Mouse (Mus musculus): ENCODE results near the gene Ephx1.
"Not testable (repeated sequence)": the region's sequence is repeated elsewhere in the genome, so short reads cannot be mapped to it uniquely, and the experiment has no call there.

Ephx1 gene

GRCm38 (mm10) chr1:180967261-180967660, 53.4 kb downstream of the Ephx1 start:
- DNase-seq = no peak

DNA sequence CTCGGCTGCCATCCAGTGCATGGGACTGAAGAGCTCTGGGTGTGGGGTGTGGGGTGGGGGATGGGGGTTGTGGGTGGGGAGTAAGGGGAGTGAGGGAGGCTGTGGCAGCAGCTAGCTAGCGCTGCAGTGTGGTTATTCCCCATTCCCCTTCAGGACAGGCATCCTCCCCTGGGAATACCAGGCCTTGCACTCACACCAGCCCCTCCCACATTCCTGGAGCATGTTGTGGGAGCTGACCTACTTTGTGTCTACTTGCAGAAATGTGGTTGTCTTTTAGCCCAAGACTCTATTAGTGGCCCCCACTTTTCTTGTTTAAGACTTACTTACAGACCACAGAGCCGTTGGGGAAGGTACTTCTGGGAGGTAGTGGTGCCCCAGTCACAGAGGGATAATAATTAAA, 54.2 kb downstream of the Ephx1 start:
- no peak for DNase-seq

- DNase-seq = no peak
Measured at GRCm38 (mm10) chr1:180965786-180966185, 54.9 kb downstream of the Ephx1 start.

DNA sequence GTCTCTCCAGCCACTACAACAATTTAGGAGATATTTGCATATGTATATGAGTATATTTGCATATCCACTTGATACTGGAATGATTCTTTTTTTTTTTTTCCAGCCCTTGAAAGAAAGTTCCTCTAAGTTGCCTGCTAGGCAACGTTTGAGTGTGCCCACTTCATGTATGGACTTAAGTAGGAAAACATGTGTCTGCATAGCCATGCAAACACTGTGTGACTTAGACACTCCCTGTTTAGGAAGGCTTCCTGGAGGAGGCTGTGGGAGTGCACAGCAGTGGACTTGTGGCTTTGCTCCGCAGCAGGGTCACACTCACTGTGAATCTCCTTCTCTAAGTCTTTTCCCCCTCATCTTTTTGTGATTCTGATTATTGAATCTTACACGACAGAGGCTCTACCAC, 61.9 kb downstream of the Ephx1 start:
- DNase-seq = no peak

- no peak for DNase-seq
Measured at GRCm38 (mm10) chr1:180957989-180958388, 62.7 kb downstream of the Ephx1 start.

- DNase-seq = no peak
Measured at GRCm38 (mm10) chr1:180956973-180957381, 63.7 kb downstream of the Ephx1 start.

GRCm38 (mm10) chr1:180956401-180956800, 64.3 kb downstream of the Ephx1 start:
- no peak for DNase-seq

GRCm38 (mm10) chr1:180952808-180953207, 67.9 kb downstream of the Ephx1 start:
- DNase-seq = no peak

GRCm38 (mm10) chr1:180952085-180952746, 68.5 kb downstream of the Ephx1 start:
- no peak for DNase-seq

- DNase-seq = no peak
Measured at GRCm38 (mm10) chr1:180946448-180946847, 74.3 kb downstream of the Ephx1 start.

DNA sequence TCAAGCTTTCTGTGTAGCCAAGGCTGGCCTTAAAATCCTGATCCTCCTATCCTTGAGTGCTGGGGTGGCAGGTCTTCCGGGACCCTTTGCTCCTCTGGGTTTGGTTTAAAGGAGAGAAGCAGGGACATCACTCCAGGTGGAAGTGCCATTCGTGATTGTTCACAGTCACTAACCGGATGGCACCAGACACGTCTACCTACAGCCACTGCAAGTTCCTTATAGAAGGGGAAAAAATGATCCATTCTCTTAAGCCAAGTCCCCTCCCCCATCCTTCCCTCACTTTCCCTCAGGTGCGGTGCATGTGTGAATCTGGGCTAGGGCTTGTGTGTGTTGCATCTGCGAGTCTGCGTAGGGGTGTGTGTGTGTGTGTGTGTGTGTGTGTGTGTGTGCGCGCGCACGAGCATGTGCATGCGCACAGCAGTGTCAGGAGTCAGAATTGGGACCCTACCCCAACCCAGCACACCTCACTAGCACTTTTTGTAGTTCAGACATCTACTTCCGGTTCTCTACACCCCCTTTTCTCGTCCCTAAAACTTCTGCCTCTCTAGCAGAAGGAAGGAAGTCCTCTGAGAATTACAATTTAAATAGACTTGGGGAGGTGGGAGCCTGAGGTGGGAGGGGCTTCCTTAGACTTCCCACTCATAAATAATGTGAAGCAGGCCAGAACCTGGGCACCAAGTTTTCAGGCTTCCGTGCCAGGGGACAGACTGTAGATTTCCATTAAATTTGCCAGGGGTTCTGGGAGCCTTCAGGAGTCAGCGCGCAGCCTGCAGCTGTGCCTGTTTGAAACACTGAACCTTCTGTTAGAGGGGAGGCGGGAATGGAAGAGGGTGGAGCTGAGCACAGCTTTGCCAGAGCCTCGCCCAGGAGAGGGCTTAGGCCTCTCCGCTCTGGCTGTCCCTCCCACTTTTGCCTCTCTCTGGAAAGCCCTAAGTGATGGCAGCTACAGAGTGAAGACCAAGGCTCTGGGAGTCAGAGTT, 75.4 kb downstream of the Ephx1 start:
- DNase-seq = peak; percentile 9

- DNase-seq = no peak
Measured at GRCm38 (mm10) chr1:180944553-180944952, 76.2 kb downstream of the Ephx1 start.

DNA sequence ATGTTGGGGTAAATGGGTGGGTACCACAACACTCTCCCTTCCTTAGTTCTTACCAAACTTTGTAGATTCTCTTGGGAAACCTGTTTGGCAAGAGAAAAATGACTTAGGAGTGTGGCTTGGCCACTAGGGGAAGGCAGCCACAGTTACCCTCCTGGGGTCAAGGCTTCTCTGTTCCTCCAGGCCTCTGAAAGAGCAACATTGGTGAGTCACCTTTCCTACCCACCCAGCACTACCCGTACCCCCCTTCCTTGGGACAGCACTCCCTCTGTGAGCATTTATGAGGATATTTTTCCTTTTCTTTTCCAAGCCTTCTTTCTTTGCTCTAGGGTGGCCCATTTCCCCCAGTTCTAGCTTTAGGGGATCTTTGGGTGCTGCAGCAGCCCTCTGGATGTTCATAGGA, 76.8 kb downstream of the Ephx1 start:
- no peak for DNase-seq

DNA sequence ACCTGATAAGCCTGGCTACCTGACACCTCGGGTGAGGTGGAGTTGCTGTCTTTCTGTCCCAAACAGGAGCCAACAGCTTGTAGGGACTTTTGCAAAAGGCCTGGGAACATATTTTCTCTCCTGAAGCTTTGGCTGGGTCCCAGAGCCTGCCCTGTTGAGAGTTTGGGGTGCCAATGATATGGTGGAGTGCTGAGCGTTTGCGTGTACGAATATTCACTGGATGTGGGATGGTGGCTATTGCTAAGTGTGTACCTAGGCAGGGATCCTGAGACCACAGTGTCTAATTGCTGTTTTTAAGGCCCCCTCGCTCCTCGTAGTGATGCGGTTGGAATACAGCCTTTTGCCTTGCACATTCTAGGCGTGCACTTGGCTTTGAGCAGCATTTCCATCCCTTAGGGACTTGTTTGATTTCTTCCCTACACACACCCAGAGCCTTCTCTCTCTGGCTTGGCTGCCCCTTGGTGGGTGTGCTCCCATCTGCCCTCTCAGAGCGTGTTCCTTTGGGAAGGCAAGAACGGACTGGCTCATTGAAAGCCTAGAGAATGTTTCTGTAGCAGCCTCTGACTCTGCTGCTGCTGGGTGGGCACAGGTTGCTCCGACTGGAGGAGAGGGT, 77.6 kb downstream of the Ephx1 start:
- no peak for DNase-seq

DNA sequence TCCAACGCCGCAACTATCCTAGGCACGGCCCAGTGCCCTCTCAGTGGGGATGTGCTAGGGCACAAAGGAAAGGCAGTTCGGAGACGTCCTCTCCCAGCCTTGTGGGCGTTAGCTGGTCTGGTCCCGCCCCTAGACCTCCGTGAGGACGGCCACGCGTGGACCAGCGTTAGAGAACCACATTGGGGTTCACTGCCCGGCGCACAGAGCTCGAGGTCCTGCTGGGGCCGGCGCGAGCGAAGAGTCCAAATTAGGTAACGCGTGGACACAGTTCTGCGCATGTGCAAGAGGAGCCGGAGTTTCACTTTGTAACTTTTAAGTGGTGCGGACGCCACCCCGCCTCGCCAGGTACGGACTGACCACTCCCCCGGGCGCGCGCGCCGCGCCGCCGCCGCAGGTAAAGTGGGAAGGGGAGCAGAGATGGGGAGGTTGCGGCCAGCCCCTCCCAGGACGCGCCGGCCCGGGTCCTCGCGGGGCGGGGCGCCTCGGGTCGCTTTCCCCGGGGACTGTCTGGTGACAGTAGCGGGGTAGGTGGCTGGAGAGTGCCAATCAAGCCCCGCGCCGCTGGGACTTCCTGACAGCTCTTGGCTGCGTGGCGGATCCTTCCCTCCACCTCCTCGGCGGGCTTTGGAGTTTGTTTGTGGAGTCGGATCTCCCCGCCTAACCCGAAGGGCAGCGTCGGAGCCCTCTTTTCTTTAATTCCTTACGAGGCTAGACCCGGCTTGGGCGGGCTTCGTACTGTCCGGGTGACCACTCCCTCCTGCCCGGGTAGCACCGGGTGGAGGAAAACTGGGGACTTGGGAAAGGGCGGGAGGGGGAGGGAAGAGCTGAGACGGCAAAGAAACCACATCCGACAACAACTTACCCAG, 78.3 kb downstream of the Ephx1 start, which contains the start of gene Tmem63a:
TSS of gene Tmem63a (plus strand) at position 179 of the 866 bp plus-strand sequence.
- DNase-seq = peak; percentile 6

DNA sequence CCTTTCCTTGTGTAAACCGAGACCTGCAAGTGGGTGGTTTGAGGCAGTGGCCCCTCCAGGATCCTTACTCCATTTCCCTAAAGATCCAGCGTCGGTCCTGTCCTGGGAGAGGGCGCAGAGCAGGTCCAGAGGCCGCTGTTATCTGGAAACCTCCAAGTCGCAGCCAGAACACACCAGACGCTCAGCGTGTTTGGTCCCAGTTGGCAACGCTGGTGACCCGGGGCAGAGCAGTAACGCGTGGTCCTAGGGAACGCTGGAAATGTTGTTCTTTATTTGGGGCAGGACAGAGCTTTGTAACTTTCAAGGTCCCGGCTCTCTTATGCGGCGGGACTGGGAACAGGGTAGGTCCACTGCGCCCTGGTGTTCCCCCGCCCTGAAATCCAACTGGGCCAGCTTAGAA, 79.0 kb downstream of the Ephx1 start:
- DNase-seq = no peak

DNA sequence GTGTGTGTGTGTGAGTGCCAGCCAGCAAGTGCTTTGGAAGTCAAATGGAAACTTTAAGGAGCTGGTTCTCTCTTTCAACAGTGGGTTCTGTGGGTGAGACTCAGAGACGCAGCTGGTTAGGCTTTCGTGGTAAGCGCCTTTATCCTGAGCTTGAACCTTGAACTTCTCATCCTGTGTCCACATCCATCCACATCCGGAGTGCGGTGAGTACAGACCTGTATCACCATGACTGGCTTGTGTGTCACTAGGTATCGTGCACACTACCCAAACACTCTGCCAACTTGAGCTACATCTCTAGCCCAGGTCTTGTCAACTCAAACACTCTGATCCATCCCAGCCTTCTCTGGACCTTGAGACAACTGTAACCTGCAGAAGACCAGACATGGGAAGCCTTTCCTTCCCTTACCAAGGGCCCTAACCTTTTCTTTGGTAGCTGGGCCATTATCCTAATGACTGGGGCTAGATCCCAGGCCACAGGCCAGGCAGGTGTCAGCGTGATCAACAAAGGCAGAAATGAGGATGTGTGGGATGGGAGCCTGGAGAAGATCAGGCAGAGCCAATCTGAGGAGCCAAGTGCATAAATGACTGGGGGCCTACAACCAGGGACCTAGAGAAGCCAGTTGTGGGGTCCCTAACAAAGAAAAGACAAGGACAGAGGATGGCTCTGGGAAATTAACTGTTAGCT, 79.8 kb downstream of the Ephx1 start:
- DNase-seq = no peak

DNA sequence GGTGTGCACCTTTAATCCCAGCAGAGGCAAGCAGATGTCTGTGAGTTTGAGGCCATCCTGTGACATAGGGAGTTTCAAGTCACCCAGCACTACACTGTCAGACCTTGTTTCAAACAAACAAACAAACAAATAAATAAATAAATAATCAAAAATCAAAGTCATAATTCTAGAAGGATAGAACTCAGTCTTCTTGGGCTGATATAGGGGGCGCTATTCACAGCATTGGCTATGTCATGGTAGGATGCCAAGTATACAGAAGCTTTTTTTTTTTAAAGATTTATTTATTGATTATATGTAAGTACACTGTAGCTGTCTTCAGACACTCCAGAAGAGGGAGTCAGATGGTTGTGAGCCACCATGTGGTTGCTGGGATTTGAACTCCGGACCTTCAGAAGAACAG, 81.9 kb downstream of the Ephx1 start:
- not testable (repeated sequence) for DNase-seq

DNA sequence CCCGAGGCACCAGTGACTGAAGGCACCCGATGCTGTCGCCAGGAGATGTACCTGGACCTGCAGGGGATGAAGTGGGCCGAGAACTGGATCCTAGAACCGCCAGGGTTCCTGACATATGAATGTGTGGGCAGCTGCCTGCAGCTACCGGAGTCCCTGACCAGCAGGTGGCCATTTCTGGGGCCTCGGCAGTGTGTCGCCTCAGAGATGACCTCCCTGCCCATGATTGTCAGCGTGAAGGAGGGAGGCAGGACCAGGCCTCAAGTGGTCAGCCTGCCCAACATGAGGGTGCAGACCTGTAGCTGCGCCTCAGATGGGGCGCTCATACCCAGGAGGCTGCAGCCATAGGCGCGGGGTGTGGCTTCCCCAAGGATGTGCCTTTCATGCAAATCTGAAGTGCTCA, 83.1 kb downstream of the Ephx1 start:
- DNase-seq = not testable (repeated sequence)

GRCm38 (mm10) chr1:180936610-180937398, 83.9 kb downstream of the Ephx1 start:
- not testable (repeated sequence) for DNase-seq

All from cerebellum, adult 11-12 months (tissue).